Mouse (Mus musculus): Measurements from ENCODE around the gene Rasgrp1.
A peak's percentile ranks its signal among the peaks of the same experiment; 100 is the strongest.

Gene Rasgrp1

GRCm38 (mm10) chr2:117249255-117250000 lies 93.4 kb downstream of the Rasgrp1 start, which contains the start of gene Fam98b:
Fam98b (plus strand) TSS chr2:117249739.
- peak; percentile 80 for DNase-seq (ENCODE audit: low read depth)

- DNase-seq (ENCODE audit: low read depth): no peak
Observed at GRCm38 (mm10) chr2:117241953-117242352, 100.8 kb downstream of the Rasgrp1 start.

GRCm38 (mm10) chr2:117231257-117231656 lies 111.5 kb downstream of the Rasgrp1 start:
- peak; percentile 52 for DNase-seq (ENCODE audit: low read depth)

GRCm38 (mm10) chr2:117230261-117230660 lies 112.5 kb downstream of the Rasgrp1 start:
- DNase-seq (ENCODE audit: low read depth): no peak
